Mouse (Mus musculus) liver, embryonic 14.5 days (tissue): ENCODE measurements at regions not wholly inside any gene's neighbourhood (a gene's known extent, or its start where the extent isn't known, plus 50 kb on each side); places are given as distances from the start of the nearest gene placed in this dataset.

Experiments used
- CTCF ChIP-seq: IDR thresholded peaks from 2 replicates; pipeline ENCODE4 v1.5.1; 2016; ENCODE audit warnings: antibody characterized with exemption, low read depth, control low read depth
- EP300 ChIP-seq: IDR thresholded peaks from 2 replicates; pipeline ENCODE4 v1.6.1; 2016; ENCODE audit warnings: antibody characterized with exemption, low read depth

DNA sequence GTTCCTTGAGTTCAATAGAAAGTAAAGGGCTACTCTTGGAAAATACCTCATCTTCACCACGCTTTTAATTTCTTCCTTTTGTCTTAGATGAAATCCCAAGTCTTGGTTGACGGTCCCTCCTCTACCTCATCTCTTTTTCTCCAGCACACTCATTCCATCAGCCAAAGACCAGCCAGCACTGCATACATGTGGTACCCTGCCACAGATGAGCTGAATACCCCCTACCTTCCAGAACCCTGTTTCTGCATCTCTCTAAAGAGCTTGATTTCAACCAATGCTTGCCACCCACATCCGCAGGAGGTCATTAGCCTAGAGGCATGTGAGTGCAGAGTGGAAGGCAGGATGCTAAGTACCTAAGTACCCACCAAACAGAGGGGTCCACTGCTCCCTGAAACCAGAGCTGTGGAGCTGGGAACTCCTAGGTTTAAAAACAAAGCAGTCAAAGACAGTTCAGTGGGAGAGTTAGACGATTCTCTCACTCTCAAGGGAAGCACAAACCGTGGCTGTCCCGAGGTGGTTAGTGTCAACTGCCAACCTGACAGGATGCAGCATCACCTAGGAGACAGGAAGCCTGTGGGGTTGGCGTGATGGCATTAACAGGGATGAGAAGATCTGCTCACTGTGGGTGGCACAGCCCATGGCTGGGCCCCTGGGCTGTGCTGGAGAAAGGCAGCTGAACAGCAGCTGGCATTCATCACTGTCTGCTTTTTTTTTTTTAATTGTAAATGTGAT is 289.4 kb downstream of the Sox4 start:
- no peak for TF ChIP-seq CTCF
- TF ChIP-seq EP300, result no peak
